Mouse (Mus musculus) inflammation-experienced regulatory T-cells, adult 6 months (primary cell): Measurements from ENCODE around the gene Fbxo27. TPM values are rescaled to one million over a fixed set of nuclear protein-coding genes. Genes with fewer than 3 reads are reported as not detected.
A peak's percentile ranks its signal among the peaks of the same experiment; 100 is the strongest.
"Not testable (repeated sequence)": the region's sequence is repeated elsewhere in the genome, so short reads cannot be mapped to it uniquely, and the experiment has no call there.

ENCODE experiments used
- ATAC-seq: one replicate; pipeline ENCODE4 v1.8.0; 2017
- polyA plus RNA-seq, 3 experiments: library from polyadenylated mRNA; unstranded; fragments of 100-300 nt; shearing (Covaris generic); gene quantifications; one replicate each; pipeline ENCODE4 v1.2.1; 2017

Gene Fbxo27
- 1 to 10 TPM in 2 of 3 experiments, under 1 TPM in 1; 0.93 to 4.4 (median 1.3) TPM for polyA plus RNA-seq

GRCm38 (mm10) chr7:28692545-28693320 lies at the start of gene Fbxo27:
Gene Fbxo27, plus strand, starts transcription at chr7:28692849.
- no peak for ATAC-seq

- no peak for ATAC-seq
These were observed 47.3 kb upstream of the Fbxo27 start for GRCm38 (mm10) chr7:28645366-28645765.

DNA sequence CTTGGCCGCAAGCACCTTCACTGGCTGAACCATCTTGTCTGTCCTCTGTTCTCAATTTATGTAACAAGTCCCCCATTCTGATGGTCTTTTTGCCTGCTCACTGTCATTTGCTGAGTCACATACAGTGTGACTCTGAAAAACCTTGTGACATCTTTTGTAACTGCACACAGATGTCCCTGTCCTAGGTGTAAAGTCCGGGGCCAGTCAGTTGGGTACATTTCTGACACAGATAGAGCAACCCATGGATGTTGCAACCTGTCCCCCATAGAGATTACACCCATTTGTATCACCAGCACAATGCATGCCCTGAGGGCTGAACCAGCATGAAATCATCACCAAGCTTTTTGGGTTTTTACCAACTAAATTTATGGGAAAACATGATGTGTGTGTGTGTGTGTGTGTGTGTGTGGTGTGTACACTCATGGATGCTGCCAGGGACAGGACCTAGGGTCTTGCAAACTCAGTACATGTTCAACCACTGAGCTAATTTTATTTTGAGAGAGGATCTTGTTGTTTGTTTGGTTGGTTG lies 46.6 kb upstream of the Fbxo27 start:
- ATAC-seq = no peak

- no peak for ATAC-seq
These were observed 45.6 kb upstream of the Fbxo27 start for GRCm38 (mm10) chr7:28647016-28647415.

GRCm38 (mm10) chr7:28651157-28651556 lies 41.5 kb upstream of the Fbxo27 start:
- no peak for ATAC-seq

DNA sequence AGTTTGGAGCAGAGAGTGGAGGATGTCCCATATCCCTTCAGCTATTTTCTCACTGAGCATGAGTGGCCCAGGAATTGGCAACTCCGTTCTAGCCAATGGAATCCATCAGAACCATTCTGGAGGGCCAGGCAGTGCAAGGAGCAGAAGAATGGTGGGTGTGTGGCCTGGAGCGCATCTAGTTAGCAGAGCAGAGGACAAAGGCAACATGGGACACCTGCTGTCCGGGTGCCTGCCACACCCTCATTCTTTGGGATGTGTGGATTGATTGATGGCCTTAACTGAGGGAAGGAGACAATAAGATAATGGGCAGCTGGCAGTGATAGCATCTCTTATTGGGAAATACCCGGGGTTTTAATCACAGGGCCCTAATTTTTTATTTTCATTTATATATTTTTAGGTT lies 36.2 kb upstream of the Fbxo27 start:
- no peak for ATAC-seq

GRCm38 (mm10) chr7:28665620-28666579 lies 26.7 kb upstream of the Fbxo27 start:
- peak; percentile 58 for ATAC-seq

- ATAC-seq = peak; percentile 72
These were observed 21.5 kb upstream of the Fbxo27 start for GRCm38 (mm10) chr7:28671172-28671571.

DNA sequence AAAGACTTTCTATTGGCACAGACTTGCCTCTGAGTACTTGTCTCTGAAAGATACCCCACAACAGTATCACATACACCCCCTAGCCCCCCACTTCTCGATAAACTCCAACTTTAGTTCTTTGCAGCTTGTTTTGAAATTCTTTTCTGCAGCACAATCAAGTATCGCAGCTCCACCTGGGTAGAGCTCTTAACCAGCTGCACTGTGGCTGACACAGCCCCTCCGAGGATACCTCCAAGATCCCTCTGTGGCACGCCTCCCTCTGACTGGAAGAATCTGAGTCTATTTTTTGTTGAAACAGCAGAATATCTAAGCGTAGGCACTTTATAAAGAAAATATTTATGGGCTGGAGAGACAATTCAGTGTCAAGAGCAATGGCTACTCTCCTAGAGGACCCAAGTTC lies 20.4 kb upstream of the Fbxo27 start:
- ATAC-seq = no peak

GRCm38 (mm10) chr7:28672786-28673185 lies 19.9 kb upstream of the Fbxo27 start:
- not testable (repeated sequence) for ATAC-seq

GRCm38 (mm10) chr7:28674994-28675393 lies 17.7 kb upstream of the Fbxo27 start:
- no peak for ATAC-seq

DNA sequence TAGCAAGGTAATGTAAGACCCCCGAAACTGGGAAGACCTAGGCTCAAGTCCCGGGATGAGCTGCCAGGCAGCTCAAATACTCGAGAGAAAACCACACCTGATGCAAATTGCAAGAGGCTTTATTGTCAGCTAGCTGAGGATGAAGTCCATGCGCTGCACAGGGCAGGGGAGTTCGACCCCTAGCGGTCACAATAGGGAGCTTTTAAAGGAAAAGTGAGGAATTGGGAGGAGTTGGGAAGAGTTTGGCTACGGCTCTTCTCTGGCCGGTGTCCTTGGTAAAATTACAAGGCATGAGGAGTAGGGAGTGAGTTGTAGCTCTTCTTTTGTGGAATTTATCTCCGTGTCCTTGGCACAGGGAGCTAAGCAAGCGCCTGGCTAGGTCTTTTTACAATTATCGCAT lies 16.9 kb upstream of the Fbxo27 start:
- no peak for ATAC-seq

DNA sequence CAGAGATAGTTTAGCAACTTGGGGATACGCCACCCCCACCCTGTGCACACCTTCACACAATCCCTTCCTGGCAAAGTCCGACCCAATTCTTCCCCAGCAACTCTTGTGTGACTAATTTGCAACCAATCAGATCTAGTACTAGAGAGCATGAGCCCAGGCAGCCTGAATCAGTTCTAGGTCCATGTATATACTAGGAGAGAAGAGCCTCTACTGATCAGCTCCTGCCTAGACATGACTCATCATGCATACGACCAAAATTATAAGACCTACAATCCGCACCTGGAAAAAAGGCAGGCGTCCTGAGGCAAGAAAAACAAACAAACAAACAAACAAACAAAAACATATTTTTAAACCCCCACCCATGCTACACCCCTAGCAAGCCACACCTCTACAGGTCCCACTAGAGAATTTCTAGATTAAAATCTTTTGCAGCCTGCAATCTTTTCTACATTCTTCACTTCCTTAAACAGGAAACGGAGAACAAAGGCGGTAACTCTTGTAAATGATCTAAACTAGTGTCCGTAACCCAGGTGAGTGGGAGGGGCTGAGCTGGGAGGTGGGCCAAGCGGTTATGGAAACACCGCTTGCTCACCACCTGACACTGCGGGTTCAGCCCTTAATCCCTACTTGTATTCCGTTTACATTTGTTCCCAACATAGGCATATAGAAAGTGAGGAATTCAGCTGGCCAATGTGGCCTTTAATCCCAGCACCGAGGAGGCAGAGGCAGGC lies 15.7 kb upstream of the Fbxo27 start:
- ATAC-seq = peak; percentile 91

DNA sequence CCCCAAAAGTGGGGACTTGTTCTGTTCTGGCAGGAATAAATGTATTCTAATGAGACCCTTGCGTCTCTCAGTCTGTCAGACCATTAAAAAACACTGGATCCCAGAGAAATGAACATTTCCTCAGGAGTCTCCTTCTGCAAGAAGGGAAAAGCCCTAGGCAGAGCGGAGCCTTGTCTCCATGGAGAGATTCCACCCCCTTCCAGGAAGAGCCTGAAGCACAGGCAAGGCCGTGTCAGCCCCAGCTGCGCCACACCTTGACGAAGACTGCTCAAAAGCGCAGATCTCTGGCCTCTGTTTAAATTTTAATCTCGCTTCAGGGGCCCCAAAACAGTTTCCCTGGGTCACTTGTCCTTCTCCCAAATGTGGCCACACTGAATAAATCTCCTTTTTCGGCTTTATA lies 15.0 kb upstream of the Fbxo27 start:
- no peak for ATAC-seq

DNA sequence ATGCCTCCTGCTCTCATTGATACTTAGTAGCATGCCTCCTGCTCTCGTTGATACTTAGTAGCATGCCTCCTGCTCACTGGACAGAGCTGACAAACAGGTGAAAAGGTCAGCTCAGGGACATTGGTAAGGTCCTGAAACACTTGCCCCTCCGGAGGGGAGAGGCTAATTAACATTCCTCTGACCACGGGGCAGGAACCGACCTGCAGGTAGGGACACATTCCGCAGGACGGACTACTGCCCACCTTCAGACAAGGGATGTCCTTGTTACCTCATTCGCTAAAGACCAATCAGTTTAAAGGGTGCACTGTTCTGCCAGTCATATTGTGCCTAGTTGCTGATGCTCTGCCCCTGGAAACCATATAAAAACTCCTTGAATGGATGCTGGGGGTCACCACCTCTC lies 1.6 kb upstream of the Fbxo27 start:
- no peak for ATAC-seq

DNA sequence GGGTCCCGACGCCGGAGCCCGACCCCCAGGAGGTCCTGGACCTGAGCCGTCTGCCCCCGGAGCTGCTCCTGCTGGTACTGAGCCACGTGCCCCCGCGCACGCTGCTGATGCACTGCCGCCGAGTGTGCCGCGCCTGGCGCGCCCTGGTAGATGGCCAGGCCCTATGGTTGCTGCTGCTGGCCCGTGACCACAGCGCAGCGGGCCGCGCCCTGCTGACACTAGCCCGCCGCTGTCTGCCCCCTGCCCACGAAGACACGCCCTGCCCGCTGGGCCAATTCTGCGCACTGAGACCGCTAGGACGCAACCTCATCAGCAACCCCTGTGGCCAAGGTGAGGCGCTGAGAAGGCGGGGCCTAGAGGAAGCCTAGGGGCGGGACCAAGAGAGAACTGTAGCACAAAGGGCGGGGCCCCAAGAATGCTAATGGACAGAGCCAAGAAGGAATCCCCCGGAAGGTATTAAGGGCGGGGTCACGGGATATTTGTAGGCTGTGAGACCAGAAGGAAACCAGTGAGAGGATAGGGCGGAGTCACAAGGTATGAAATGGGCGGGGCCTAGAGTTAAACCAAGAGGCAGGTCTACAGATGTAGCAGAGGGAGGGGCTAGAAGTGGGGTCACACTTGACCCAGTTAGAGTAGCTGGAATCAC lies 795 bp downstream of the Fbxo27 start:
- ATAC-seq = peak; percentile 91

DNA sequence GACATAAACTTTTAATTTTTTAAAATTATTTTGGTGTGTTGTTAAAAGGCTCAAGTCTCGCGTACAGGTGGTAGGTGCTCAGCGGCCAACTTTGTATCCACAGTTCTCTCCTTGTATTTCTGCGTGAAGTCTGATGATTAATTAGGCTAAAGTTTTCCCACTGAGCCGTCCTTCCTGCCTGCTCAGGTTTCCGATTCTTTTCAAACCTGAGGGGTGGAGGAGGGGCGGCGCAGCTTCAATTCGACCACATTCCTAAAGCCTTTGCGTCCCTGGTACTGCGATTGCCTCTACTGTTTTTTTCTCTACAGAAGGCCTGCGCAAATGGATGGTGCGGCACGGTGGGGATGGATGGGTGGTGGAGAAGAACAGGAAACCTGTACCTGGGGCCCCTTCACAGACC lies 1.8 kb downstream of the Fbxo27 start:
- no peak for ATAC-seq

- no peak for ATAC-seq
These were observed 2.4 kb downstream of the Fbxo27 start for GRCm38 (mm10) chr7:28694966-28695511.

DNA sequence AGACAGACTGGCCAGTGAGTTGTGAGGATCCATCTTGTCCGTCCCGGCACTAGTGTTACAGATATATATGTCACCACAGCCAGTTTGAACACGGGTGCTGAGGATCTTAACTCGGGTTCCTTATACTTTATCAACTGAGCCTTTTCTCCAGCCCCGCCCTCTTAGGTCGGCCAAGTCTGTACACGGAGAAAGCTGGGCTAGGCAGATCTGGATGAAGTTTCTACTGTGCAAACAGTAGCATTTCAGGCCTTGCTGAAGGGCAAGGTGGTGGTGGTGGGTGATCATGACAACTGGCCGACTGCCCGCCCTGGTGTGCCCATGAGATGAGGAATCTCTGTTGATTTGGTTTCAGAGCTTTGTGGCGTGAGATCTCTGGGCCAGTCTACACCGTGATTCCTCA lies 4.6 kb downstream of the Fbxo27 start:
- ATAC-seq = no peak

GRCm38 (mm10) chr7:28700269-28700668 lies 7.6 kb downstream of the Fbxo27 start:
- ATAC-seq = no peak

DNA sequence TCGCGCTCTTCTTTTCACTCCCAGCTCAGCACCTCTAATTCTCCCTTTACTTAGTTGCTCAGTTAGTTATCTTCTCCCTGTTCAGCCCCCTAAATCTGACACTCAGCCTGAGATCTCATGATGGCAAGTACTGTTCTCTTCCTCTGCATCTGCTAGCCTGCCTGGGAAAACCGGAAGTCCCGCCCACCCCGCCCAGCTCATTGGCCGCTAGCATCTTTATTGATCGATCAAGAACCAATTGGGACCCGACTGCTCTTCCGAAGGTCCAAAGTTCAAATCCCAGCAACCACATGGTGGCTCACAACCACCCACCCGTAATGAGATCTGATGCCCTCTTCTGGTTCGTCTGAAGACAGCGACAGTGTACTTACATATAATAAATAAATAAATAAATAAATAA lies 8.7 kb downstream of the Fbxo27 start:
- not testable (repeated sequence) for ATAC-seq
